Mouse (Mus musculus) c-Kit-negative CD71-positive TER-119-positive erythroid progenitor cells, embryonic 14.5 days (primary cell): Measurements from ENCODE around the gene Sestd1.

Experiments used
- DNase-seq: peaks from one replicate; pipeline ENCODE4 v3.0.0-alpha.2; 2013; ENCODE audit warnings: low read depth, low spot score

Sestd1 gene

DNA sequence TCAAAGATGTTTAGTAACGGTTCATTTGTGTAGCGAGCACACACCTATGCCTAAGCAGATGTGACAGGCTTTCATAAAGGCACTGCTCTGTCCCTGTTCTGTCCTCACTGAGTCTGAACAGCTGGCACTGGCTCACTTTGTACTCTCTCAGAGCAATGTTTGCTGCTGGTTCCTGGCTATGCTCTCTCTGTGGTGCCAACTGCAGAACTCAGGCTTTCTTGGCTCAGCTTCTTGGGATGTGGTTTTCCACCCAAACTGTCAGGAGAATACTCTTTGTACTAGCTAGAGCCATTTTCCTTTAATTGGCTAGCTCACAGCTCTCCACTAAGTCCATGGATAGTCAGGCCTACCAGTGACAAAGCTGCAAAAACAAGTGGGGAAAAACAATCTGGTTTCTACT, 59.4 kb downstream of the Sestd1 start:
- no peak for DNase-seq

DNA sequence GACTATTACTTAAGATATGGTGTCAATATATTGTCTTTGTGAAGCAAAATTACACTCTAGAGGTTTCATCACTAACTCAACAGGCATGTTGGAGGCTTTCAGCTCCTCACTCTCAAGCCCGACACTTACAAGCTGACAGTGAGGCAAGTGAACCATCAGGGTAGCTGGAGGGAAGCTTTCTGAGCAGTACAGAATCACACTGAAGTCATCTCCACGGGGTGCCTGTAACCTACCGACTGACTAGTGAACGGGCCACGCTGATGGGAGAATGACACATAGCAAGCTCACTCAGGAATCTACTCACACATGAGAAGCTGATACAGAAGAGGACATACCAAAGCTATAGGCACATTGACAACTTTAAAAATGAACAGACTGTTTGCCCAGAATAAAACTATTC, 67.5 kb downstream of the Sestd1 start:
- no peak for DNase-seq

DNA sequence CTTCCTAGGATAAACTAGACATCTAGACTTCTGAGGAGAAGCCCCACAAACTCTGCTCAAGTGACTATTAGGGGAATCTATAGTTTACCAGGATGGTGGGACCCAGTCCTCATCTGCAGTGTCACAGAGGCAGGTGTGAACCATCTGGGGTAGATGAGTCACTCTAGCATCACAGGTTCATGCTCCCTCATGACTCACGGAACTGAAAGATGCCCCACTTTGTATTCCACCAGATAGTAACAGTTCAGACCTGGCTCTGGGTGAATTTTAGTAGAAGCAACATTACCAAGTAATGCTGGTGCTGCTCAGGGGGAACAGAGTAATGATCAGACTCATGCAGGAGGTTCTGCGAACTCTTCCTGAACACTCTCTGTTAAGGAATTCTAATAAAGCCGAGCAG, 73.4 kb downstream of the Sestd1 start:
- DNase-seq: no peak

- no peak for DNase-seq
These were observed 76.5 kb downstream of the Sestd1 start for GRCm38 (mm10) chr2:77203916-77204315.

DNA sequence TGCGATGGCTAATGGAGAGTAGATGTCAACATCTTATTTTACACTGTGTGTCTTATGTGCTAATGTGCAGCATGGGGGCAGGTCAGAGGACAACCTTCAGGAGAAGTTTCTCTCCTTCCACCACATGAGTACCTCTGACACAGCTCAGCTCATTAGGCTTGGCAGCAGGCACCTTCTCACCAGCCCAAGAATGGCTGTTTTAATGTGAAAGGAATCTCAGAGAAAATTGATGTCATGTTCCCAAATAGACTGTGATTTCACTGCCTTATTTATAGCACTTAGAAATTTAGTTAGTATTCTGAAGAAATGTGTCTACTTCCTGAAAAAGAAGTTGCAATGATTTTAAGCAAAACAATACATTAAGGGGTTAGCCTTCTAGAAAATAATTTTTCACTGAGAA, 78.5 kb downstream of the Sestd1 start:
- no peak for DNase-seq

GRCm38 (mm10) chr2:77200958-77201614, 79.3 kb downstream of the Sestd1 start:
- DNase-seq: no peak

DNA sequence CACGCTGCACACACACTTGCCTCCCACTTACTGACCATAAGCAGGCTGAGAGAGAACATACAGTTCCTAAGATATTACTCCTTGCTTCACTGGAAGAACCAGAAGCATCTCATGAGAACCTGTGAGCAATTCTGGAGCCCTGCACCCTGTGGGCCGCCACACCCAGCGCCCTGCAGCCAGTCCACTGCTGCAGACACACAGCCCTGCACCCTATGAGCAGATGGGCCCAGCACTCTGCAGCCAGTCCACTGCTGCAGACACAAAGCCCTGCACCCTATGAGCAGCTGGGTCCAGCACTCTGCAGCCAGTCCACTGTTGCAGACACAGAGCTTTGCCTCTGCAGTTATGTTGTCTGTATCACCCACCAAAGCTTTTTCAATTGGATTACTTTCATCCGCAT, 80.0 kb downstream of the Sestd1 start:
- no peak for DNase-seq

GRCm38 (mm10) chr2:77198246-77198645, 82.1 kb downstream of the Sestd1 start:
- no peak for DNase-seq

DNA sequence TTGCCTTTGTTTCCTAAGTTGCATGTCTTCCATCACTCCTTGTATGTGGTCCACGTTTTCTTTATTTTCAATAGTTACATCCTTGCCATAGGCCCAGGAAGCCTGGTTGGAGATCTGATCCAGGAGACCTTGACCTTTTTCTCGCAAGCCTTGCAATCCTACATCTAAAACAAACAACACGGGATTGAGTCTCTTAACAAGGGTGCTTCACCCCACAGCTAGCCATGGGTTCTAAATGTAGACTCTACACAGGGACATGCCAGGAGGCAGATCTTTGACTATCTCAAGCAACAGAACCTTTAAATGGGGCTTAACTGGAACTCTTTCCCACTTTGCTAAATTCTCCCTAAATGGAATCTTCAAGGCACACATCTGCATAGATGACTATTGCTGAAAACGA, 83.6 kb downstream of the Sestd1 start:
- DNase-seq: no peak

GRCm38 (mm10) chr2:77195056-77195455, 85.3 kb downstream of the Sestd1 start:
- no peak for DNase-seq

DNA sequence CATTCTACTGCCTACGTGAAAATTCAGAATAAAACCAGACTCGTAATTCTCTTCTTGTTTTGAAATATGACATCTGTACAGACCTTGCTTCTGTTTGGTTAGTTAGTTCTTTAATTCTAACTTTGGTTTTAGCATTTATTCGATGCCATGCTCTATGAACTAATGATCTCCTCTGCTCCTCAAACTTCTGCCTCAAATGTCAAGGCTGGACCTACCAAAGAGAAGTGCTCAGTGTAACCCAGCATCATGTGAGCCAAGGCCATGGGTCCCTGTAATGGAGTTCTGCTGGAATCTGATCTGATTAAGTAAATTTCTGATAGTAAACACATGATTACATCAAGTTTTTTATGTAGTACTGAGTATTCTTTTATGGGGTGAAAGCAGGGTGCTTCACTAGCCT, 88.6 kb downstream of the Sestd1 start:
- no peak for DNase-seq

DNA sequence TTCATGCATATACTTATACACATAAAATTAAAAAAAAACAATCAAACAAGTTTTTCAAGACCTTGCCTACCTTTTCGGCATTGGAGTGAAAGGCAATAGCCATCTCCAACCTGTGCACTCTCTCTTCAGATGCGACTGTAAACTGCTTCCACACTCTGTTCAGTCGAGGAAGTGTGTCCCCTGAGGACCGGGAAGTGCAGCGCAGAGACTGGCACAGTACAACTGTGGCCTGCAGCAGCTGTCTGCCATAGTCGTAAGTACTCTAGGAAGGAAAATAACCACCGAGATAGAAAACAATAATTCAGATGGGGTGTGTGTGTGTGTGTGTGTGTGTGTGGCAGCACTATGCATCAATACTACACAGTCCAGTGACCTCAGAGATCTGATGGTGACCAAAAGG, 89.5 kb downstream of the Sestd1 start:
- DNase-seq: no peak

GRCm38 (mm10) chr2:77190301-77190700, 90.1 kb downstream of the Sestd1 start:
- no peak for DNase-seq

- no peak for DNase-seq
These were observed 90.7 kb downstream of the Sestd1 start for GRCm38 (mm10) chr2:77189671-77190070.

- no peak for DNase-seq
These were observed 92.9 kb downstream of the Sestd1 start for GRCm38 (mm10) chr2:77187501-77187900.

DNA sequence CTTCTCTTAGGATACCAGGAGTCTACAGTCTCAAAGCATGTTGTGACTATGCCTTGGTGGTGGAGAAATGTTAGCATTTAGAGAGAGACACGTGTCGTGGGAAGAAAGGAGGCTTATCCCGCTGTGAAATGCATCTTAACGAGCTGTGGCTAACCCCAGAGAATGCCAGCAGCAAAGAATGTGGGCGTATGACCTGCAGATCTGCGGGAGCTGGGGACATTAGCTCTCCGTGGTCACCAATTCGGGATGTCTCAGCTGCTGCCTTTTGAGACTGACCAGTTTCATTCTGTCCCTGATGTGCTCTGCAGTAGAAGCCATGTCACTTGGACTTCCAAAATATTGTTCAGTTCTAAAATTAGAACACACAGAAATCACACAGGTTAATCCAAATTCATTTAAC, 93.5 kb downstream of the Sestd1 start:
- no peak for DNase-seq

- DNase-seq: no peak
These were observed 96.3 kb downstream of the Sestd1 start for GRCm38 (mm10) chr2:77184049-77184571.

DNA sequence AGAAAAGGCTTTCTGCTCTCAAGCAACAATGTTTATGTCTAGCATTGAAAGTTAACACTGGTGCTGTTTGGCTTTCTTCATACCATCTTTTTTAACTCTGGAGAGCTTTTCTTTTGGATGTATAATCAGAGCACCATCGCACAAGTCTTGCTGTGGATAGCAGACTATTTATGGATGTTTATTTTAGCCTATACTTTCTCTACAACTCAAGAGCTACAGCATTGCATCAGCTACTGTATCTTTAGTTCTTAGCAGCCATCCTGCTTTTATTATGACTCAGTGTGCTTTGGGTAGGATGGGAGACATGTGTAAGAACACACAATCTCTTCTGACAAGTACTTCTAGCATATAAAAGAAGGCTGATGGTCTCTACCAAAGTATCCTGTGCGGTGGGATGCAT, 96.7 kb downstream of the Sestd1 start:
- DNase-seq: no peak

GRCm38 (mm10) chr2:77182996-77183380, 97.4 kb downstream of the Sestd1 start:
- no peak for DNase-seq

DNA sequence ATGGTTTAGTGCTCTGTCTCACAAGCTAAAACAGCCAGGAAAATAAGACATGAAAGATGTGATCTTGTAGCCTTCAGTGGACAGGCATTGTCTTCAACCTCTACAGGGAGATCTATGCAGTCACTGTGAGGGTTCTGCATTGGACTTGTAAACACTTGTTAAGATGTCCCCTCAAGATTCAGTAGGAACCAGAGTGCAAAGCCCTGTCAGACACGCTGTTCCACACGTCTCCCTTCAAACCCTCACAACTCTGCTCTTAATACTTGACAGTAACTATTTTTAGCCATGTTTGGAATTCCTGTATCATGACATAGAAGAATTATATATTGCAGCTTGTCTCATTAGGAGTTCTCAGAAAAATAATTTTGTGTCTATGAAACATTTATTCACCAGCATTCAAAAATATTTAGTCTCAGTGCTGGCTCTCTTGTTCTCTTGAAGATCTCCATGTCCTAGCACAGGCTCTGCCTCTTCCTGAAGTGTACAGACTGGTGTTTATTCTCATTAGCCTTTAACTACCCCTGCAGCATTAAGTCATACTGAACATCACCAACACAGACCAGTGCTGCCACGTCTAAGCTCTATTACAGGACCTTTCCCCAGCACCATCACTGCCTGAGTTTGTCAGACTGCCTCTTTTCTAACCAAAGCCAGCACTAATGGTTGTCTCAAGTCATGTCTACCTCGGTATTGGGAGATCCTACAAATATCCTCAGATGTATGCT, 98.0 kb downstream of the Sestd1 start:
- no peak for DNase-seq

- DNase-seq: peak; percentile 44
These were observed 102.9 kb downstream of the Sestd1 start for GRCm38 (mm10) chr2:77177472-77177871.

- peak; percentile 46 for DNase-seq
These were observed 104.0 kb downstream of the Sestd1 start for GRCm38 (mm10) chr2:77176413-77176812.

- no peak for DNase-seq
These were observed 105.0 kb downstream of the Sestd1 start for GRCm38 (mm10) chr2:77175411-77175810.
